Mouse (Mus musculus): ENCODE measurements at regions not wholly inside any gene's neighbourhood (a gene's known extent, or its start where the extent isn't known, plus 50 kb on each side); places are given as distances from the start of the nearest gene placed in this dataset.

- TF ChIP-seq EP300 (IDR thresholded peaks at IDR 0.05; ENCODE audit: low read depth) (no peak), CTCF (IDR thresholded peaks at IDR 0.05; ENCODE audit: low read depth) (no peak)
These were observed 411.6 kb upstream of the Tbx3 start for GRCm38 (mm10) chr5:119258831-119259230.
